ENCODE assay signal across 9 mouse cellular contexts in genomic region chr14:21558440-21559131, GRCm38 (mm10).
DNase-seq lines count a peak whose midpoint lies in the region; ATAC-seq and TF ChIP-seq lines count a peak whose summit lies in the region.
"Had no signal": no experiment of that assay in that cellular context is flagged by ENCODE, and none has a peak within 500 bp of the region (broad histone marks: within the 10 kb centered on the region; RNA-seq: fewer than 3 reads in every experiment).

No protein-coding gene starts in this region.

- 34% methylated on average over 10 of the region's 10 CpGs for WGBS in forebrain, embryonic 14.5 days
- 69% methylated on average over 10 of the region's 10 CpGs for WGBS in forebrain, embryonic 11.5 days
- 63% methylated on average over 10 of the region's 10 CpGs for WGBS in midbrain, embryonic 13.5 days
- 60% methylated on average over 10 of the region's 10 CpGs for WGBS in midbrain, embryonic 16.5 days
- WGBS in heart, embryonic 15.5 days: 46% methylated on average over 10 of the region's 10 CpGs
- WGBS in small intestine, adult 2 months: 14% methylated on average over 10 of the region's 10 CpGs

- ATAC-seq in forebrain, embryonic 14.5 days: 0 out of 2 replicates have a peak, but pooled peaks have one; percentile 23
- no peak for ATAC-seq in forebrain, embryonic 11.5 days (replicated peaks; ENCODE audit: low FRiP score)
- ATAC-seq in midbrain, embryonic 13.5 days: 0 out of 2 replicates have a peak, but pooled peaks have one; percentile 38
- no peak for ATAC-seq in midbrain, embryonic 16.5 days
- ATAC-seq in heart, embryonic 15.5 days (replicated peaks; ENCODE audit: insufficient number of reproducible peaks, insufficient read depth, low FRiP score, low read depth): no peak
- no peak for ATAC-seq in monocyte, adult 5-6 weeks (replicated peaks; ENCODE audit: insufficient number of reproducible peaks, low FRiP score, low TSS enrichment, poor library complexity, severe bottlenecking)

- H3K9me3 ChIP-seq in forebrain, embryonic 14.5 days (replicated peaks; ENCODE audit: control insufficient read depth, low read length): no peaks in the 10 kb centered on the region
- H3K9me3 ChIP-seq in forebrain, embryonic 11.5 days (ENCODE audit: control insufficient read depth, low read length): no peaks in the 10 kb centered on the region
- H3K9me3 ChIP-seq in midbrain, embryonic 13.5 days: no peaks in the 10 kb centered on the region
- H3K9me3 ChIP-seq in midbrain, embryonic 16.5 days (replicated peaks; ENCODE audit: control insufficient read depth, low read length, poor library complexity, severe bottlenecking): no peaks in the 10 kb centered on the region
- H3K9me3 ChIP-seq in heart, embryonic 15.5 days (replicated peaks): no peaks in the 10 kb centered on the region

- peak overlapping the region; percentile 2; the same call in 1 of the 2 replicates for H3K27ac ChIP-seq in forebrain, embryonic 14.5 days (ENCODE audit: low read depth, low read length)
- H3K27ac ChIP-seq in forebrain, embryonic 11.5 days (ENCODE audit: low read depth, low read length): no peak overlapping the region; the same call in 1 of the 2 replicates
- H3K27ac ChIP-seq in midbrain, embryonic 13.5 days: peak overlapping the region; percentile 51; the same call in 1 of the 2 replicates
- H3K27ac ChIP-seq in midbrain, embryonic 16.5 days (ENCODE audit: low read length): no peak overlapping the region
- peak overlapping the region; percentile 52 for H3K27ac ChIP-seq in heart, embryonic 15.5 days
- H3K27ac ChIP-seq in small intestine, adult 2 months (ENCODE audit: insufficient read depth, low read depth, low read length): peak overlapping the region; percentile 78

- no peaks in the 10 kb centered on the region for H3K27me3 ChIP-seq in forebrain, embryonic 14.5 days (replicated peaks; ENCODE audit: control insufficient read depth, insufficient read depth, low read length)
- H3K27me3 ChIP-seq in forebrain, embryonic 11.5 days (ENCODE audit: control insufficient read depth, insufficient read depth, low read length): no peaks in the 10 kb centered on the region
- no peaks in the 10 kb centered on the region for H3K27me3 ChIP-seq in midbrain, embryonic 13.5 days
- no peaks in the 10 kb centered on the region for H3K27me3 ChIP-seq in midbrain, embryonic 16.5 days (ENCODE audit: control insufficient read depth, insufficient read depth, low read depth, low read length)
- H3K27me3 ChIP-seq in heart, embryonic 15.5 days: no peaks in the 10 kb centered on the region
- no peaks in the 10 kb centered on the region for H3K27me3 ChIP-seq in small intestine, adult 2 months (ENCODE audit: control insufficient read depth, insufficient read depth, low read length)

- no peak overlapping the region for H3K4me3 ChIP-seq in forebrain, embryonic 14.5 days (ENCODE audit: low read depth, low read length)
- H3K4me3 ChIP-seq in forebrain, embryonic 11.5 days (ENCODE audit: low read depth, low read length): no peak overlapping the region
- H3K4me3 ChIP-seq in midbrain, embryonic 13.5 days (replicated peaks): no peak overlapping the region
- no peak overlapping the region for H3K4me3 ChIP-seq in midbrain, embryonic 16.5 days (ENCODE audit: low read depth, low read length)
- no peak overlapping the region for H3K4me3 ChIP-seq in heart, embryonic 15.5 days
- no peak overlapping the region for H3K4me3 ChIP-seq in small intestine, adult 2 months (ENCODE audit: low read depth, low read length)

- H3K36me3 ChIP-seq in forebrain, embryonic 14.5 days (ENCODE audit: control insufficient read depth, insufficient read depth, low read length): no peaks in the 10 kb centered on the region
- no peaks in the 10 kb centered on the region for H3K36me3 ChIP-seq in forebrain, embryonic 11.5 days (ENCODE audit: control insufficient read depth, insufficient read depth, low read length)
- H3K36me3 ChIP-seq in midbrain, embryonic 13.5 days: no peaks in the 10 kb centered on the region
- no peaks in the 10 kb centered on the region for H3K36me3 ChIP-seq in midbrain, embryonic 16.5 days (ENCODE audit: control insufficient read depth, insufficient read depth, low read length)
- no peaks in the 10 kb centered on the region for H3K36me3 ChIP-seq in heart, embryonic 15.5 days
- no peaks in the 10 kb centered on the region for H3K36me3 ChIP-seq in small intestine, adult 2 months (ENCODE audit: control insufficient read depth, insufficient read depth, low read length)

- H3K9ac ChIP-seq in forebrain, embryonic 14.5 days (ENCODE audit: low read length): no peak overlapping the region
- no peak overlapping the region for H3K9ac ChIP-seq in forebrain, embryonic 11.5 days (ENCODE audit: low read length)
- H3K9ac ChIP-seq in midbrain, embryonic 13.5 days (replicated peaks): no peak overlapping the region
- no peak overlapping the region for H3K9ac ChIP-seq in midbrain, embryonic 16.5 days (ENCODE audit: low read depth, low read length)
- no peak overlapping the region for H3K9ac ChIP-seq in heart, embryonic 15.5 days

- TF ChIP-seq POLR2A in small intestine, adult 2 months (IDR thresholded peaks at IDR 0.05; ENCODE audit: low read depth, low read length): no peak

- DNase-seq in forebrain, embryonic 14.5 days (ENCODE audit: low spot score): peak; percentile 47
- DNase-seq in forebrain, embryonic 11.5 days (ENCODE audit: low spot score): no peak
- DNase-seq in embryo, embryonic 9.5 days (ENCODE audit: extremely low spot score): no peak
- DNase-seq: cerebellum, adult 2 months had no signal

- no peak overlapping the region for H3K4me2 ChIP-seq in forebrain, embryonic 14.5 days (ENCODE audit: low read length)
- H3K4me2 ChIP-seq in forebrain, embryonic 11.5 days (ENCODE audit: low read depth, low read length, severe bottlenecking): no peak overlapping the region
- no peak overlapping the region for H3K4me2 ChIP-seq in midbrain, embryonic 13.5 days (replicated peaks)
- no peak overlapping the region for H3K4me2 ChIP-seq in midbrain, embryonic 16.5 days (ENCODE audit: low read length)
- H3K4me2 ChIP-seq in heart, embryonic 15.5 days: no peak overlapping the region

- H3K4me1 ChIP-seq in forebrain, embryonic 14.5 days (ENCODE audit: control insufficient read depth, insufficient read depth, low read length): peaks cover 29% of the 10 kb centered on the region
- peaks cover 2% of the 10 kb centered on the region; the same call in 1 of the 2 replicates for H3K4me1 ChIP-seq in forebrain, embryonic 11.5 days (replicated peaks; ENCODE audit: control insufficient read depth, insufficient read depth, low read length)
- peaks cover 56% of the 10 kb centered on the region for H3K4me1 ChIP-seq in midbrain, embryonic 13.5 days (replicated peaks)
- peaks cover 32% of the 10 kb centered on the region for H3K4me1 ChIP-seq in midbrain, embryonic 16.5 days (ENCODE audit: control insufficient read depth, insufficient read depth, low read length)
- H3K4me1 ChIP-seq in heart, embryonic 15.5 days (replicated peaks): peaks cover 56% of the 10 kb centered on the region
- H3K4me1 ChIP-seq in small intestine, adult 2 months (ENCODE audit: control insufficient read depth, insufficient read depth, insufficient read length, low read length): peaks cover 17% of the 10 kb centered on the region

- no peak for TF ChIP-seq CTCF in small intestine, adult 2 months (IDR thresholded peaks at IDR 0.05; ENCODE audit: extremely low read depth, insufficient read length, insufficient replicate concordance, low read depth, low read length)

Comparison
In these comparisons a context has a peak if more than half of its experiments do, and no peak if none do; other contexts are left out.
1. ATAC-seq: peak in forebrain, embryonic 14.5 days (single experiment) and midbrain, embryonic 13.5 days (single experiment); none in forebrain, embryonic 11.5 days (single experiment), midbrain, embryonic 16.5 days (single experiment), heart, embryonic 15.5 days (single experiment) and monocyte, adult 5-6 weeks (single experiment).
2. H3K27ac ChIP-seq: peak in forebrain, embryonic 14.5 days (single experiment), midbrain, embryonic 13.5 days (single experiment), heart, embryonic 15.5 days (single experiment) and small intestine, adult 2 months (single experiment); none in forebrain, embryonic 11.5 days (single experiment) and midbrain, embryonic 16.5 days (single experiment).